Mouse (Mus musculus) kidney, embryonic 16.5 days (tissue): ENCODE measurements at regions not wholly inside any gene's neighbourhood (a gene's known extent, or its start where the extent isn't known, plus 50 kb on each side); places are given as distances from the start of the nearest gene placed in this dataset.
A peak's percentile ranks its signal among the peaks of the same experiment; 100 is the strongest.

Source experiments
- ATAC-seq: fragments of 200-750 bp; cut with Nextera tagmentation; 2 replicates; pipeline ENCODE4 v1.8.0; 2017; ENCODE audit warnings: moderate TSS enrichment; ENCODE audit not compliant: low FRiP score, low TSS enrichment
- H3K27ac ChIP-seq: fragments of 300-500 bp; sonication (generic); 2 replicates; pipeline ENCODE4 v1.5.1; 2014; ENCODE audit warnings: low read length
- H3K27me3 ChIP-seq: fragments of 300-500 bp; sonication (generic); 2 replicates; pipeline ENCODE4 v1.6.1; 2014; ENCODE audit warnings: low read length, control low read depth, mixed read lengths; ENCODE audit not compliant: insufficient read depth
- H3K36me3 ChIP-seq: fragments of 300-500 bp; sonication (generic); 2 replicates; pipeline ENCODE4 v1.6.1; 2014; ENCODE audit warnings: low read length, control low read depth, mixed read lengths; ENCODE audit not compliant: insufficient read depth
- H3K4me1 ChIP-seq: fragments of 300-500 bp; sonication (generic); 2 replicates; pipeline ENCODE4 v1.6.1; 2014; ENCODE audit warnings: low read length, control low read depth, mixed read lengths; ENCODE audit not compliant: insufficient read depth
- H3K4me2 ChIP-seq: fragments of 300-500 bp; sonication (generic); replicated peaks from 2 replicates; pipeline ENCODE4 v1.6.1; 2014; ENCODE audit warnings: low read depth, low read length
- H3K4me3 ChIP-seq: fragments of 300-500 bp; sonication (generic); 2 replicates; pipeline ENCODE4 v1.5.1; 2014; ENCODE audit warnings: mild to moderate bottlenecking, low read length
- H3K9ac ChIP-seq: fragments of 300-500 bp; sonication (generic); replicated peaks from 2 replicates; pipeline ENCODE4 v1.6.1; 2014; ENCODE audit warnings: low read length
- H3K9me3 ChIP-seq: fragments of 300-500 bp; sonication (generic); 2 replicates; pipeline ENCODE4 v1.6.1; 2016; ENCODE audit warnings: low read length, control low read depth
- WGBS: fragments of 180-500 bp; shearing (Covaris S2); extraction: QIAGEN DNeasy Blood & Tissue Kit; methylation state at CpG from one replicate; pipeline ENCODE4 v1.1.7; 2014; 5-methylcytosine and 5-hydroxymethylcytosine counted together

GRCm38 (mm10) chr6:100176914-100177560 lies 110.2 kb downstream of the Rybp start:
- ATAC-seq, result no peak
- Histone ChIP-seq H3K27me3 (peaks cover 1% of the 10 kb centered on the region; the same call in 1 of the 2 replicates), H3K27ac (no peak overlapping the region), H3K36me3 (no peaks in the 10 kb centered on the region), H3K4me2 (no peak overlapping the region), H3K9me3 (no peaks in the 10 kb centered on the region), H3K9ac (no peak overlapping the region), H3K4me1 (no peaks in the 10 kb centered on the region), H3K4me3 (no peak overlapping the region)
- WGBS, result 72% methylated on average over 11 of the region's 11 CpGs

GRCm38 (mm10) chr6:100170711-100171348 lies 116.5 kb downstream of the Rybp start:
- no peaks in the 10 kb centered on the region for H3K36me3 ChIP-seq
- peaks cover 7% of the 10 kb centered on the region for H3K4me1 ChIP-seq
- peaks cover 17% of the 10 kb centered on the region for H3K27me3 ChIP-seq
- no peak overlapping the region for H3K9ac ChIP-seq
- no peak overlapping the region for H3K27ac ChIP-seq
- ATAC-seq, result 0 out of 2 replicates have a peak, but pooled peaks have one; percentile 36
- no peaks in the 10 kb centered on the region for H3K9me3 ChIP-seq
- H3K4me2 ChIP-seq, result peak overlapping the region; percentile 36
- no peak overlapping the region for H3K4me3 ChIP-seq
- 10% methylated on average over 22 of the region's 22 CpGs for WGBS

GRCm38 (mm10) chr6:100167321-100167720 lies 120.0 kb downstream of the Rybp start:
- no peak overlapping the region for H3K4me2 ChIP-seq

GRCm38 (mm10) chr6:100165746-100166145 lies 121.5 kb downstream of the Rybp start:
- Histone ChIP-seq H3K4me1 (peaks cover 22% of the 10 kb centered on the region), H3K36me3 (no peaks in the 10 kb centered on the region), H3K27me3 (peaks cover 5% of the 10 kb centered on the region), H3K9ac (no peak overlapping the region), H3K27ac (no peak overlapping the region), H3K4me3 (no peak overlapping the region), H3K4me2 (no peak overlapping the region), H3K9me3 (no peaks in the 10 kb centered on the region)
- no peak for ATAC-seq
- 85% methylated on average over 3 of the region's 3 CpGs for WGBS

More at GRCm38 (mm10) chr6:100167321-100167720, 120.0 kb downstream of the Rybp start:
- WGBS, result 35% methylated on average over 5 of the region's 5 CpGs
- Histone ChIP-seq H3K9ac (no peak overlapping the region), H3K4me1 (peaks cover 24% of the 10 kb centered on the region), H3K27ac (no peak overlapping the region), H3K4me3 (no peak overlapping the region), H3K9me3 (no peaks in the 10 kb centered on the region), H3K27me3 (peaks cover 17% of the 10 kb centered on the region), H3K36me3 (no peaks in the 10 kb centered on the region)
- no peak for ATAC-seq

- ATAC-seq, result no peak
- H3K27me3 ChIP-seq, result peaks cover 5% of the 10 kb centered on the region
- H3K36me3 ChIP-seq, result no peaks in the 10 kb centered on the region
- no peak overlapping the region for H3K9ac ChIP-seq
- H3K4me2 ChIP-seq, result no peak overlapping the region
- 41% methylated on average over 4 of the region's 4 CpGs for WGBS
- no peak overlapping the region for H3K4me3 ChIP-seq
- peaks cover 21% of the 10 kb centered on the region for H3K4me1 ChIP-seq
- no peak overlapping the region for H3K27ac ChIP-seq
- H3K9me3 ChIP-seq, result no peaks in the 10 kb centered on the region
These were observed 123.1 kb downstream of the Rybp start for GRCm38 (mm10) chr6:100164162-100164561.

GRCm38 (mm10) chr6:100163814-100164130 lies 123.5 kb downstream of the Rybp start:
- Histone ChIP-seq H3K4me2 (peak overlapping the region; percentile 54), H3K9me3 (no peaks in the 10 kb centered on the region), H3K4me3 (no peak overlapping the region), H3K36me3 (no peaks in the 10 kb centered on the region), H3K27ac (no peak overlapping the region), H3K27me3 (peaks cover 5% of the 10 kb centered on the region), H3K4me1 (peaks cover 24% of the 10 kb centered on the region), H3K9ac (peak overlapping the region; percentile 9; the same call in 1 of the 2 replicates)
- 39% methylated on average over 5 of the region's 5 CpGs for WGBS
- no peak for ATAC-seq

- Histone ChIP-seq H3K4me1 (peaks cover 24% of the 10 kb centered on the region), H3K9ac (peak overlapping the region; percentile 20), H3K4me2 (peak overlapping the region; percentile 54), H3K9me3 (no peaks in the 10 kb centered on the region), H3K27ac (0 out of 2 replicates have a peak overlapping the region, but pooled peaks have one; percentile 15), H3K27me3 (peaks cover 5% of the 10 kb centered on the region), H3K36me3 (no peaks in the 10 kb centered on the region), H3K4me3 (peak overlapping the region; percentile 32)
- ATAC-seq, result peak; percentile 90
- 12% methylated on average over 17 of the region's 17 CpGs for WGBS
These were observed 124.1 kb downstream of the Rybp start for GRCm38 (mm10) chr6:100162961-100163813.

GRCm38 (mm10) chr6:100160670-100161069 lies 126.6 kb downstream of the Rybp start:
- Histone ChIP-seq H3K9ac (no peak overlapping the region), H3K27me3 (no peaks in the 10 kb centered on the region; the same call in 1 of the 2 replicates), H3K9me3 (no peaks in the 10 kb centered on the region), H3K36me3 (no peaks in the 10 kb centered on the region), H3K4me1 (peaks cover 40% of the 10 kb centered on the region), H3K4me3 (no peak overlapping the region), H3K27ac (no peak overlapping the region), H3K4me2 (no peak overlapping the region)
- 68% methylated on average over 8 of the region's 8 CpGs for WGBS
- no peak for ATAC-seq

- Histone ChIP-seq H3K4me2 (no peak overlapping the region), H3K4me3 (no peak overlapping the region), H3K27ac (no peak overlapping the region), H3K4me1 (peaks cover 47% of the 10 kb centered on the region), H3K27me3 (no peaks in the 10 kb centered on the region; the same call in 1 of the 2 replicates), H3K9me3 (no peaks in the 10 kb centered on the region), H3K36me3 (no peaks in the 10 kb centered on the region), H3K9ac (no peak overlapping the region)
- WGBS, result 60% methylated on average over 4 of the region's 4 CpGs
- no peak for ATAC-seq
These were observed 127.5 kb downstream of the Rybp start for GRCm38 (mm10) chr6:100159817-100160216.
